Mouse (Mus musculus): Measurements from ENCODE around the gene Lbh. TPM values are rescaled to one million over a fixed set of nuclear protein-coding genes. Genes with fewer than 3 reads are reported as not detected.

Lbh gene
- polyA plus RNA-seq, 1 experiment from 2014 or later = 4.7 TPM

DNA sequence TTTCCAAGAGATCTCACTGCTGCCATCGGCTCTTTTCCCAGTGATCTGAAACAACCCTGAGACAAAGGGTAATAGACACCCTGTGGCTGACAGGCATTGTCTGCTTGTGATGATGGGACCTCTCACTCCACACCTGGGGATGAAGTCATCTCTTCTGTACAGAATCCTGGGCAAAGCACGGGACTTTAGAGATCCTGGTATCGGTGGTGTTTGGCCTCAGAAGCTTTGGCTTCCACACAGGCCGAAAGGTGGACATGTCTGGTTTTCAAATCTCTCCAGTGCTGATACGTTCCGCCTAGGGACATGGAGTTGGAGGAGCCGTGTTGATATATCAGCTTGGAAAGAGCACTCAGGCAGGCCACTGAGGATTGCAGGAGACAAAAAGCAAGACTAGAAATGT is 13.2 kb upstream of the Lbh start:
- WGBS = 84% methylated on average over 7 of the region's 7 CpGs
- Histone ChIP-seq H3K27me3 (ENCODE audit: control insufficient read depth, insufficient read depth, low read length) (no peaks in the 10 kb centered on the region), H3K9ac (replicated peaks; ENCODE audit: low read length) (no peak overlapping the region), H3K9me3 (replicated peaks; ENCODE audit: control insufficient read depth, low read length) (no peaks in the 10 kb centered on the region), H3K36me3 (replicated peaks; ENCODE audit: control insufficient read depth, insufficient read depth, low read depth, low read length) (no peaks in the 10 kb centered on the region), H3K4me3 (ENCODE audit: low read depth, low read length) (no peak overlapping the region), H3K27ac (replicated peaks; ENCODE audit: low read depth, low read length) (no peak overlapping the region), H3K4me1 (ENCODE audit: control insufficient read depth, insufficient read depth, low read length) (no peaks in the 10 kb centered on the region), H3K4me2 (ENCODE audit: low read depth, low read length) (no peak overlapping the region)
- DNase-seq (ENCODE audit: low spot score) (no peak), ATAC-seq (replicated peaks; ENCODE audit: insufficient number of reproducible peaks, low FRiP score, low TSS enrichment, low read depth) (no peak)

DNA sequence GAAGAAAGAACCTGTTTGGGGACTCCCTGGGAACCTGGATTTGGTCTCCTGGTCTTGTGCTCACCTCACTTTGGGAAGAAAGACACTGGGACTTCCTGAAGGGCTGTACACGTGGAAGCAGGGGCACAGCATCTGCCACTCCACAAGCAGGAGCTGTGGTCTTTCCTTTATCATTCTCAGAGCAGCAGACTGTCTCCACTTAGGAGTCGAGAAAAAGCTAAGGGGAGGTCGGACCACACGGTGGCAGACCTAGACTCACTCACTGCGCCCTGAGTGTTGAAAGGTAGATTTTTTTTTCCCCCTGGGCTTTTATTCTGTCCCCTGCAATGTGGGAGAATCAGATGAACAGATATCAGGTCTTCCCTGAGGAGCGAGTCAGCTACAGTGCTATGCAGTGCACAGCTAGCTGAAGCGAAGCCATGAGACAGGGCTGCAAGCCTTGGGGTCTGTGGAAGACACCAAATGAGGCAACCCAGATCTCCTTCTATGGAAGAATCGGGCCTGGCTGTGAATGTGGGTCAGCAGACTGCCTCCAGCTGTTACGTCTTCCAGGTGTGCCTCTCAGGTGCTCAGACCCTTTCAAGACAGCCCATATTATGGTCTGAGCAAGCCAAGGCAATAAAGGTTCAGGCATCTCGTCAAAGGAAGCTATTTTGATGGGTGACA is 11.7 kb upstream of the Lbh start:
- DNase-seq (ENCODE audit: low spot score) (no peak), ATAC-seq (replicated peaks; ENCODE audit: insufficient number of reproducible peaks, low FRiP score, low TSS enrichment, low read depth) (no peak)
- no peak overlapping the region for H3K4me2 ChIP-seq (ENCODE audit: low read depth, low read length)
- no peaks in the 10 kb centered on the region for H3K9me3 ChIP-seq (replicated peaks; ENCODE audit: control insufficient read depth, low read length)
- H3K9ac ChIP-seq (replicated peaks; ENCODE audit: low read length) = no peak overlapping the region
- no peaks in the 10 kb centered on the region for H3K27me3 ChIP-seq (ENCODE audit: control insufficient read depth, insufficient read depth, low read length)
- no peaks in the 10 kb centered on the region for H3K36me3 ChIP-seq (replicated peaks; ENCODE audit: control insufficient read depth, insufficient read depth, low read depth, low read length)
- no peak overlapping the region for H3K4me3 ChIP-seq (ENCODE audit: low read depth, low read length)
- H3K4me1 ChIP-seq (ENCODE audit: control insufficient read depth, insufficient read depth, low read length) = no peaks in the 10 kb centered on the region
- no peak overlapping the region for H3K27ac ChIP-seq (replicated peaks; ENCODE audit: low read depth, low read length)
- WGBS = 77% methylated on average over 10 of the region's 10 CpGs

DNA sequence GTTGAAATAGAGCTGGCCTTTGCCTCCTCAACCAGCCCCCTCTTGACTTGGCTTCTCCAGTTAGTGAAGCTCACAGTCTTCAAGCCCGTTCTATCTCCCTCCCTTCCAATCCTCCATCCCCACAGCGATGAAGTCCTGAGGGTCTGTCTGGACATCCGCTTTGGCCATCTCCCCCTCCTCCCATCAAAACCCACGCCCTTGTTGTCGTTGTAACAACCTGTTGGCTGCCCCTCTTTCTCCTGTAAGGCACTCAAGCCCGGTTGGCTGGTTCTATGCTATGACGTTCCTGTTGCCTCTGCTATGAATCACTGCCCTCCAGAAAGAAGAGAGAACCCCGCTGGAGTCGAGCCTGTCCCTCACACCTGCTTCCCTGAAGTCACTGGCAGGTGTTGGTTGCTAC is 10.9 kb upstream of the Lbh start:
- WGBS = 86% methylated on average over 9 of the region's 9 CpGs
- no peak overlapping the region for H3K4me3 ChIP-seq (ENCODE audit: low read depth, low read length)
- H3K36me3 ChIP-seq (replicated peaks; ENCODE audit: control insufficient read depth, insufficient read depth, low read depth, low read length) = no peaks in the 10 kb centered on the region
- no peaks in the 10 kb centered on the region for H3K9me3 ChIP-seq (replicated peaks; ENCODE audit: control insufficient read depth, low read length)
- H3K27ac ChIP-seq (replicated peaks; ENCODE audit: low read depth, low read length) = no peak overlapping the region
- H3K27me3 ChIP-seq (ENCODE audit: control insufficient read depth, insufficient read depth, low read length) = no peaks in the 10 kb centered on the region
- no peak for ATAC-seq (replicated peaks; ENCODE audit: insufficient number of reproducible peaks, low FRiP score, low TSS enrichment, low read depth)
- H3K4me1 ChIP-seq (ENCODE audit: control insufficient read depth, insufficient read depth, low read length) = no peaks in the 10 kb centered on the region
- H3K9ac ChIP-seq (replicated peaks; ENCODE audit: low read length) = no peak overlapping the region
- DNase-seq (ENCODE audit: low spot score) = no peak
- H3K4me2 ChIP-seq (ENCODE audit: low read depth, low read length) = no peak overlapping the region

DNA sequence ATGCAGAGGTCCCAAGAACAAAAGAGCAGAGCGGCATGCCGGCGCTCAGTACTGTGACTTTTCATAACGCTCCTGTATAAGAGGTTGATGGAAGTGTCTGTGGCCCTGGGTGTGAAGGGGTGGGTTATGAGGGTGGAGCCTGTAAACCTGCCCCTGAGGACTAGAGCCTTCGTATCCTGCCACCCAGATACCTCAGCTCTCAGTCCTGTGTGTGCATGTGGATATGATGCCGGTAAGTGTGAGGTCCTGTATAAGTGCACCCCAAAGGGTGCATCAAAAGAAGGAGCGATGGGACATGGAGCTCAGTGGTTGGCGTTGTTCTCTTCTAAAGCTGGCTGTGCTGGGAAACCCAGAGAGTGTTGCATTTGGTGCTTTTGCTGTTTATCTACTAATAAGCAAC is 10.3 kb upstream of the Lbh start:
- DNase-seq (ENCODE audit: low spot score) = no peak
- ATAC-seq (replicated peaks; ENCODE audit: insufficient number of reproducible peaks, low FRiP score, low TSS enrichment, low read depth) = no peak

DNA sequence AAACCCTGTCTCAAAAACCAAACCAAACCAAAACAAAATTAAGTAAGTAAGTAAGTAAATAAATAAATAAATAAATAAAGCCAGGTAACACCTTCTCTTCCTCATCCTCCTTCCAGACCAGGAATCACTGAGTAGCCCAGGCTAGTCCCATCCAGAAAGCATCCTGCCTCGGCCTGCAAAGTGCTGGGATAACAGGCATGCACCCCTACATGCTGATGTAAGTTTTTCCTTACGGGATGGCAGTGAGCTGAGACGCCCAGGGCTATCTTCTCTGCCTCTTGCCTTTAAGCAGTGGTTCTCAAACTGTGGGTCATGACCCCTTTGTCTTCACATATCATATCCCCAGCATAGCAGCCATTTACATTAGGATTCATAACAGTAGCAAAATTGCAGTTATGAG is 9.5 kb upstream of the Lbh start:
- Histone ChIP-seq H3K27me3 (ENCODE audit: control insufficient read depth, insufficient read depth, low read length) (no peaks in the 10 kb centered on the region), H3K9me3 (replicated peaks; ENCODE audit: control insufficient read depth, low read length) (no peaks in the 10 kb centered on the region), H3K36me3 (replicated peaks; ENCODE audit: control insufficient read depth, insufficient read depth, low read depth, low read length) (no peaks in the 10 kb centered on the region), H3K27ac (replicated peaks; ENCODE audit: low read depth, low read length) (no peak overlapping the region), H3K4me1 (ENCODE audit: control insufficient read depth, insufficient read depth, low read length) (no peaks in the 10 kb centered on the region), H3K4me2 (ENCODE audit: low read depth, low read length) (no peak overlapping the region), H3K4me3 (ENCODE audit: low read depth, low read length) (no peak overlapping the region), H3K9ac (replicated peaks; ENCODE audit: low read length) (no peak overlapping the region)
- WGBS = 77% methylated on average over 3 of the region's 3 CpGs
- ATAC-seq (replicated peaks; ENCODE audit: insufficient number of reproducible peaks, low FRiP score, low TSS enrichment, low read depth) (no peak), DNase-seq (ENCODE audit: low spot score) (no peak)

More for the DNA sequence above, 10.3 kb upstream of the Lbh start:
- no peak overlapping the region for H3K4me2 ChIP-seq (ENCODE audit: low read depth, low read length)
- H3K9me3 ChIP-seq (replicated peaks; ENCODE audit: control insufficient read depth, low read length) = no peaks in the 10 kb centered on the region
- no peak overlapping the region for H3K27ac ChIP-seq (replicated peaks; ENCODE audit: low read depth, low read length)
- H3K4me3 ChIP-seq (ENCODE audit: low read depth, low read length) = no peak overlapping the region
- no peaks in the 10 kb centered on the region for H3K4me1 ChIP-seq (ENCODE audit: control insufficient read depth, insufficient read depth, low read length)
- no peak overlapping the region for H3K9ac ChIP-seq (replicated peaks; ENCODE audit: low read length)
- no peaks in the 10 kb centered on the region for H3K36me3 ChIP-seq (replicated peaks; ENCODE audit: control insufficient read depth, insufficient read depth, low read depth, low read length)
- WGBS = 83% methylated on average over 8 of the region's 8 CpGs
- H3K27me3 ChIP-seq (ENCODE audit: control insufficient read depth, insufficient read depth, low read length) = no peaks in the 10 kb centered on the region

DNA sequence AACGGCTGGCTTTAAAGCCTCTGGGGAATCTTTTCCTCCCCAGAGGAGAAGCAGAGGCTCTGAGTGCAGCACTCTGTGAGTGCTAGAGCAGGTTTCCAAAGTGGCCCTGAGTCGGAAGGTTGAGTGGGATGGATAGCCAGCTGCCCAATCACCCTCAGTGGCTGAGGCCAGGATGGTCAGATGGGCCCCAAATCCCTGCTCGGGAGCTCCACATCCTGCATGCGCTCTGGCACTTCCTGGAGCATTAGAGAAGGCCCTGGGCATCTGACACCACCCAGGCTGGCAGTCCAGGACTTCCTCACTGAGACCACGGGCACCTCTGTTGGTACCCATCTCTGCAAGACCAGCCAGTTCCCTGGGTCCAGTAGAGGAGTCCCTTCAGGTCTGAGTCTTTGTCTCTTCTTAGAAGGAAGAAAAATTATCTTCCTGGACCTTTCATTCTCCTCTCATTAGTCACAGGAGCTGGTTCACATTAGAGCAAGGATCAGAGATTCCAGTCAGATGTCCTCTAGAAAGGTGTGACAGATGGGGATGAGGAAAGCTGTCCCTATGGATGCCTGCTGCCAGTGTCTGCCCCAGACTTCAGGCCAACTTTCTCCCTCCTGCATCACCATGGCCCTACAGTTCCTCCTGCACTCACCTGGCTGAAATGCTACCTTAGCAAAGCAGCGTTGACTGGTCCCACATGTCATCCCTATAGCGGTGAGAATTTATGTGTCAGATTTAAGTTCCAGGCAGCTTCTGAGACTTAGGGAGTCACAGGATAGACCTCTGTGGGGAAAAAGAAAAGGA is 8.8 kb upstream of the Lbh start:
- Histone ChIP-seq H3K27ac (replicated peaks; ENCODE audit: low read depth, low read length) (no peak overlapping the region), H3K36me3 (replicated peaks; ENCODE audit: control insufficient read depth, insufficient read depth, low read depth, low read length) (no peaks in the 10 kb centered on the region), H3K4me2 (ENCODE audit: low read depth, low read length) (no peak overlapping the region), H3K27me3 (ENCODE audit: control insufficient read depth, insufficient read depth, low read length) (no peaks in the 10 kb centered on the region), H3K9me3 (replicated peaks; ENCODE audit: control insufficient read depth, low read length) (no peaks in the 10 kb centered on the region), H3K4me1 (ENCODE audit: control insufficient read depth, insufficient read depth, low read length) (no peaks in the 10 kb centered on the region), H3K4me3 (ENCODE audit: low read depth, low read length) (no peak overlapping the region), H3K9ac (replicated peaks; ENCODE audit: low read length) (no peak overlapping the region)
- DNase-seq (ENCODE audit: low spot score) = no peak
- 82% methylated on average over 7 of the region's 7 CpGs for WGBS
- ATAC-seq (replicated peaks; ENCODE audit: insufficient number of reproducible peaks, low FRiP score, low TSS enrichment, low read depth) = no peak

DNA sequence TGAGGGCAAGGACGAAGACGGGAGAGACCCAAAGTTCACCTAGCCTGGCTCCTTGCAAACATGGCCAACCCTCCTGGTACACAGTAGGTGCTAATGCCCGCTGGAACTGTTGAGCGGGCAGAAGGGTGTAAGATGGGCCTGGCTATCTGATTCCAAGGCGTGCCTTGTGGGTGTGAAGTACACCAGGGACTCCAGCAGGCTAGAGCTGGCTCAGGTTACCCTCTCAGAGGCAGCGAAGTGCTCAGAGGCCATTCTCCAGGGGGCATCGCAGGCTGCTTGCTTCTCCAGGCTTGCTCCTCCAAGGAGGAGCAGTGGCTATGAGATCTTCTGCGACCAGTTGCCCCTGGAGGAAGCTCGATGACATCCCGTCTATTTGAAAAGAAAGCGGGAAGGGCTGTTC is 6.8 kb upstream of the Lbh start:
- H3K9ac ChIP-seq (replicated peaks; ENCODE audit: low read length) = no peak overlapping the region
- WGBS = 67% methylated on average over 11 of the region's 11 CpGs
- ATAC-seq (replicated peaks; ENCODE audit: insufficient number of reproducible peaks, low FRiP score, low TSS enrichment, low read depth) (no peak), DNase-seq (ENCODE audit: low spot score) (no peak)
- H3K36me3 ChIP-seq (replicated peaks; ENCODE audit: control insufficient read depth, insufficient read depth, low read depth, low read length) = no peaks in the 10 kb centered on the region
- no peak overlapping the region for H3K4me2 ChIP-seq (ENCODE audit: low read depth, low read length)
- H3K4me3 ChIP-seq (ENCODE audit: low read depth, low read length) = no peak overlapping the region
- no peak overlapping the region for H3K27ac ChIP-seq (replicated peaks; ENCODE audit: low read depth, low read length)
- H3K9me3 ChIP-seq (replicated peaks; ENCODE audit: control insufficient read depth, low read length) = no peaks in the 10 kb centered on the region
- no peaks in the 10 kb centered on the region for H3K27me3 ChIP-seq (ENCODE audit: control insufficient read depth, insufficient read depth, low read length)
- H3K4me1 ChIP-seq (ENCODE audit: control insufficient read depth, insufficient read depth, low read length) = no peaks in the 10 kb centered on the region

DNA sequence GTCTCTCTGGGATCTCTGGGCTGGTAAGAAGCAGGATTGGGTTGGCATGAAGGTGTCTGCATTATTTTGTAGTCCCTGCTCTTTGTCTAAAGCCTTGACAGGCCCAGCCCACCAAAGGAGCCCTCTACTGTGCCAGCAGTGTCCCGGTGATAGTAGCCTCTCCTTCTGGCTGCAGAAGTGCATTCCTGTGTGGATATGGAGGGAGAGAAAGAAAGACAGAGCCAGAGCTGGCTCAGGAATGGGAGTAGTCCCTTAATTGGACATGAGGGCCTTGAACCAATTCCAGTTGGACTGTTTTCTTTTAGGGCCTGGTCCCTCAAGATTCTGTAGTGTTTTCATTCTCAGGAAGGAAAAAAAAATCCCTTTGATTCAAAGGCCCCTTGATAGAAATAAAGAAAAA is 6.4 kb upstream of the Lbh start:
- ATAC-seq (replicated peaks; ENCODE audit: insufficient number of reproducible peaks, low FRiP score, low TSS enrichment, low read depth) (no peak), DNase-seq (ENCODE audit: low spot score) (no peak)
- no peak overlapping the region for H3K4me3 ChIP-seq (ENCODE audit: low read depth, low read length)
- no peaks in the 10 kb centered on the region for H3K4me1 ChIP-seq (ENCODE audit: control insufficient read depth, insufficient read depth, low read length)
- H3K36me3 ChIP-seq (replicated peaks; ENCODE audit: control insufficient read depth, insufficient read depth, low read depth, low read length) = no peaks in the 10 kb centered on the region
- H3K4me2 ChIP-seq (ENCODE audit: low read depth, low read length) = no peak overlapping the region
- no peak overlapping the region for H3K9ac ChIP-seq (replicated peaks; ENCODE audit: low read length)
- WGBS = 68% methylated on average over 1 of the region's 1 CpGs
- H3K27me3 ChIP-seq (ENCODE audit: control insufficient read depth, insufficient read depth, low read length) = peaks cover 2% of the 10 kb centered on the region; the same call in 1 of the 2 replicates
- no peak overlapping the region for H3K27ac ChIP-seq (replicated peaks; ENCODE audit: low read depth, low read length)
- no peaks in the 10 kb centered on the region for H3K9me3 ChIP-seq (replicated peaks; ENCODE audit: control insufficient read depth, low read length)
